Mouse (Mus musculus): ENCODE measurements around the gene Lhfp.
A peak's percentile ranks its signal among the peaks of the same experiment; 100 is the strongest.

Lhfp gene

DNA sequence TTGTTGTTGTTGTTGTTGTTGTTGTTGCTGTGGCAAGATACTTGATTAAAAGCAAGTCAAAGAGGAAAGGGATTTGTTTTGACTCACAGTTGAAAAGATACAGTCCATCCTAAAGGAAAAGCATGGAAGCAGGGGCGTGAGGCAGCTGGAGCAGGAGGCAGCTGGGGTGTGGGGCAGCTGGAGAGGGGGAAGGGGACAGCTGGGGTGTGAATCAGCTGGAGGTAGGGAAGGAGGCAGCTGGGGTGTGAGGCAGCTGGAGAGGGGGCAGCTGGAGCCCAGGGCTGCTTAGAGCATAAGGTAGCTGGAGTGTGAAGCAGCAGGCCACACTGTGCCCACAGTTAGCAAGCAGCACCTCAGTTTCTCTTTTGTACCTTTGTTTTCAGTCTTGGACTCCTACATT is 110.3 kb downstream of the Lhfp start:
- DNase-seq (ENCODE audit: low spot score in 2 of 2): no peak

GRCm38 (mm10) chr3:53161963-53162362 is 120.6 kb downstream of the Lhfp start:
- DNase-seq (ENCODE audit: low spot score in 2 of 2): no peak

DNA sequence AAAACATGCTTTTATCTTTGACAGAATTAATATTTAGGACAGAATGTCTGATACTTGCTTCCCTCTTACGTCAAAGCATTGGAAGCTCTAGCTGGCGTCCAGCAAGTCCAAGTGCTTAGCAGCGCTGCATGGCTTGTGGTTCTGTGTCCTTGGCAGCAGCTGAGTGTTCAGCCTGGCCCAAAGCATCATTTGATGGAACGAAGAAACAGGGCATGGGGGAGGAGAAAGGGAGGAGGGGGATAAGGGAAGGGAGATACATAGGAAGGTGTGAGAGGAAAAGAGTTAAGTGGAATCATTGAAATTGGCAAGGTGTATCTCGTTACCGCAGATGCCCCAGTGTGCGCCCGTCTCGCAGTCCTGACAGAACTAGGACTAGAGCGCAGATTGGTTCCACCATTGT is 124.0 kb downstream of the Lhfp start:
- DNase-seq (ENCODE audit: low spot score in 2 of 2): peak in 1 of 2 experiments; percentile 22

DNA sequence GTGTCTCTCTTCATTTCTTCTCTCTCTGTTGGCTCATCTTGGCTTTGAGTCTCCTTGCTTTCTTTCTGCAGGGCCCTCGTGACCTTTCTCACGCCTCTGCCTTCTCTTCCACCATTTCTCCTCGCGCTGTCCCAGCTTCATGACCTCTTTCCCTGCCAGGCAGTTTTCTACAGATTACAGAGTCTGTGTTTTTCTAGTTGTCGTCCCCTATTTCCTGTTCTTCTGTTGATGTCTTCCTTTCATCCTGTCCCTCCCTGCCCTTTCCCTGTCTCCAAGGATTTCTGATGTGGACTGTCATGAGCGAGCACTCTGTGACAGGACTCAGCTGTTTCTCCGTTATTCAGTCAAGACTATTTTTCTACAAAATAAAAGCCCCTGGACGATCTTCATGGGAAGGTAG is 124.7 kb downstream of the Lhfp start:
- no peak for DNase-seq (ENCODE audit: low spot score in 2 of 2)

GRCm38 (mm10) chr3:53169486-53169885 is 128.2 kb downstream of the Lhfp start:
- DNase-seq (ENCODE audit: low spot score in 2 of 2): no peak

GRCm38 (mm10) chr3:53173310-53174063 is 132.2 kb downstream of the Lhfp start:
- no peak for DNase-seq (ENCODE audit: low spot score in 2 of 2)

DNA sequence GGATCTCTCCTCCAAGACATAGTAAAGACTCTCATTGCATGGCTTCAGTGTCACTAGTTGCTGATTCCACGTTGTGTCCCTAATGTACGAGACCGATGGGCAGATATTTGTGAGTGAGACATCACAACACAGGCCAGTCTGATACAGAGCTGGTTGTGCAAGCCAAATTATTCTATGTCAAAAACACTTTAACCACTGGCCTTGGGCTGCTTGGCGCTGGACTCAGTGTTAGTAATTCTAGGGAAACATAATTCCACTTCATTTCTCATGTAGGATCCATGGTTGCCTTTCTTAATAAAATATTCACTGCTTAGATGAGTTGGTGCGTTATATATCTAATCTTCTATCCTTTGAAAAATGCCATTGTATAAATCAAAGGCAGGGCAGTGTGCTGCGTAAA is 138.6 kb downstream of the Lhfp start:
- no peak for DNase-seq (ENCODE audit: low spot score in 2 of 2)

- no peak for DNase-seq (ENCODE audit: low spot score in 2 of 2)
Measured at GRCm38 (mm10) chr3:53185439-53185838, 144.1 kb downstream of the Lhfp start.

DNA sequence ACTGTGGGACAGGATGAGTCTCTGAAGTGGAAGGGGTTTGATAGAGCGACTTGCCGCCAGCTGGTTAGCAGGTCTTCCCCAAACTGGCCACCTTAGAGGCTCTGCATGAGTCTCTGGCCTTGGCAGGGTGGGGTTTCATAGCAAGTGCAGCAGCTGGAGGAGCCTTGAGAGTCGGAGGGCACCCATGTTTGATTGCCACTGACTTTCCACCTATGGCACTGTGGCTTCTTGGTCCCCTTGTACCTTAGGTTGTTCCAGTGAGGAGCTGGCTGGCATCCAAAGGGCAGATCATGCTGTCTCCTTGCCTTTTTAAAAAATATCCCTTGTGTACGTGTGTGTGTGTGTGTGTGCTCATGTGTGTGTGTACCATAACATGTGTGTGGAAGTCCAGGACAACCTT is 152.1 kb downstream of the Lhfp start:
- no peak for DNase-seq (ENCODE audit: low spot score in 2 of 2)

- no peak for DNase-seq (ENCODE audit: low spot score in 2 of 2)
Measured at GRCm38 (mm10) chr3:53195666-53196107, 154.4 kb downstream of the Lhfp start.

GRCm38 (mm10) chr3:53200175-53200574 is 158.8 kb downstream of the Lhfp start:
- no peak for DNase-seq (ENCODE audit: low spot score in 2 of 2)

GRCm38 (mm10) chr3:53200853-53201252 is 159.5 kb downstream of the Lhfp start:
- no peak for DNase-seq (ENCODE audit: low spot score in 2 of 2)

- no peak for DNase-seq (ENCODE audit: low spot score in 2 of 2)
Measured at GRCm38 (mm10) chr3:53201670-53202069, 160.3 kb downstream of the Lhfp start.

DNA sequence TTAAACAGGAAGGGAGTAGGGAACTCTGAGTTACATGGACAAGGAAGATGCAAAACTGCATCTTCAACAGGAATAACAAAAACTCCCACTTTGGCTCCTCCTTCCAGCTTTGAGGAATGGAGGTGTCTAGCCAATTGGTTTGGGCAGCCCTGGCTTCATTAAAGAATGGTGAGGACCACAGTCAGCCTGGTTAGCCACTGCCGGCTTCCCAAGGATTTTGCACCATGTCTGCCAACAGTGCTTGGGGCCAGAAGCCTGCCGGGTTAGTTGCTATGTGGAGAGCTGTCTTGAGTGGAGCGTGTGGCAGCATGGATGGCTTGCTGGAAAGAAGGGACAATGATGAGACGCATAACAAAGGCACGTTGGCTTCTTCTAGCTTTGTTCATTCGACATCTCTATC is 160.9 kb downstream of the Lhfp start:
- no peak for DNase-seq (ENCODE audit: low spot score in 2 of 2)

GRCm38 (mm10) chr3:53202698-53203097 is 161.4 kb downstream of the Lhfp start:
- DNase-seq (ENCODE audit: low spot score in 2 of 2): no peak

DNA sequence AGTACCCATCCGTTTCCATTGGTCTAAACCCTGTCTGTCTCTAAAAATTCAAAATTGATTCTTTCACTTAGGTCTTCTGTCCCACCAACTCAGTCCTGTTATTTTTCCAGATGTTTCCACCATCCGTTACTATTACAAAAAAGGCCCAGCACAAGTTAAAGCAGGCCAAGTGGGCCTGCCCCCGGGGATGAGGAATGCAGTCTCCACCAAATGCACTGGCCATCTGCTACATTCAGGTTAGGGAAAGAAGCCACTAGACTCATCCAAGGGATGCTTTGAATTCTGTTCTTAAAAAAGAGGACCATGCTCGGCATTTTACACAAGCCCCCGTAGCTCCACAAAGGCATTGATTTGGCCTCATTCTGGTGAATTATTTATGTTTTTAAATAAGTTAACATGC is 162.3 kb downstream of the Lhfp start:
- no peak for DNase-seq (ENCODE audit: low spot score in 2 of 2)

DNA sequence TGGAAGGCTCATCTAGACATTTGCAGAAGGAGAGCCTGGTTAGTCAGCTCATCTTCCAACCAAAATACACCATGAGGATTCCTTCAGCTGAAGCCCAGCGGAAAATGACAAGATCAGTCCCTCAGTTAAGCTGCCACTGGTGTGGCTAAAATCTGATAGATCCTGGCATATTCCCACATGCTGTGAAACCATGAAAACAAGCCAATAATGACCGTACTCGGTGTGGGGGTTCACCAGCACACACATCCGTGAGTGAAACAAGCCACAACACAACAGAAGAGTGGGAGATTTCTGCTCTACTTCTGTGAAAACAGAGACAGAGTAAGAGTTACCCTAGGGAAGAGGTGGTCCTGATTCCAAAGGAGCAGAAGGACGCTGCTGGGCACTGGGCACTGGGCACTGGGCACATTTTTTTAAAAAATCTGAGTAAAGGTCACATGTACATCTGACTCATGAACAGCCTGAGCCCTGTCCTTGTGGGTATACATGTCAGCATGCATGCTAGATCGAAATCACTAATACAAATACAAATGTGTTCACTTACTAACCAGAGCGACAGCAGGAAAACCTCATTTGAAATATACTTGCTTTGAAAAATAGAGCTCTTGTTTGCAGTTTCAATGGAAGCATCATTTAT is 163.1 kb downstream of the Lhfp start:
- DNase-seq (ENCODE audit: low spot score in 2 of 2): no peak

DNA sequence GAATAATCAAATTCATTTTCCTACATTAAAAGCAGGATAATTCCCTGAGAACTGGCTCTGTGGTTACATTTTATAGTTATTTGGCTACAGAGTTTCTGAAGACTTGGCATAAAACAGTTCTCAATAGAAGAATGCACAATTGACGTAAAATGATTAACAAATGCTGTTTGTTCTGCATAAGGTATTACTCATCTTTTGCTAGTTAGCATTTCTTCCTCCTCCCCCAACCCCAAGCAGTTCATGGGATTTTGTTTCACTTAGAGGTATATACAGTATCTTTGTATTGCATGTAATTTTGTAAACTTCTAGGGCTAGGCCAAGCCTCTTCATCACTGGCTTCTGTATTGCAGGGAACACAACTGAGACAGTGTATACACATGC is 163.6 kb downstream of the Lhfp start:
- DNase-seq (ENCODE audit: low spot score in 2 of 2): no peak

DNA sequence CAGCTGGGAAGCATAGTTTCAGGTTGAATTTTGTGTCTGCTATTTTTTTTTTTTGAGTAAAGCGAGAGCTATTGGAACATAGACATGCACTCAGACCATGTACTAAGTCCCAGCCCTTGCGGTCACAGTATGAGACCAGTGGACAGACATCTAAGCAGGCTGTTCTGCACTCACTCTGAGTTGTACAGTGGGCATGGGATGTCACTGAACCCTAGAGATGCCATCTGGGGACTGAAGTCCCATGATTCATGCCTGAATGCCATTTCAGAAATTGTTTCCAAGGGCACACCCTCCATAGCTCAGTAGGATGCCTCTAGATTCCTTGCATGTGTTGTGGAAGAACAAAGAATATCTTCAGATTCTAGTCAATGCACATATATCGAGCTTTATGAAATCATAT is 164.4 kb downstream of the Lhfp start:
- DNase-seq (ENCODE audit: low spot score in 2 of 2): no peak

DNA sequence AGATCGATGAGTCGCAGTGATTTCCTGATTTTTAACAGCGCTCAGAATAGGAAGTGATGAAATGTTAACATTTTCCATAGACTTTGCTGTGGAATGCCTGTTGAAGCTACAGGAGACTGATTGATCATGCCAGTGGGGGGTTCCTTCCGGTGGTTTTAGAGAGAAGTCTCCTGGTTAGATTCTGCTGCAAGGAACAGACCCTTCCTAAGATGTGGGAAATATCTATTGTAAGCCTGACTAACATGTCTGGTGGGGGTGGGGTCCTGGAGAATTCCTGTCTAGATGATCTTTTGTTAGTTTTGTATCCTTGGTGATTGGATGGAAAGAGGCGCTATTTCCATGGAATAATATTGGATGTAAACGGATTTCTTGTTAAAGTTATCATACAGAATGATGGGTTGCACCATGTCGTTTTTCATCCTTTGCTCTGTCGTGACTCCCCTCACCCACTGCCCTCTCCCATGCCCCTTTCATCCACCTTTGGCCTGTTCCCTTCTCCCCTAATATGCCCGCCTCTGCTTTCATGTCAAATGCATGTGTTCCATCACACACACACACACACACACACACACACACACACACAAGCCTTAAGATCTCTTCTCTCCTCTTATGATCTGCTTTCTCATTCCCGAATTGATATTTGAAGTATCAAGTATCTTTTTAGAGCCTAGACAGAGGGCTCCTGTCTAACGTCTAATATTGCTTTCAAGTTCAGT is 165.3 kb downstream of the Lhfp start:
- no peak for DNase-seq (ENCODE audit: low spot score in 2 of 2)

- no peak for DNase-seq (ENCODE audit: low spot score in 2 of 2)
Measured at GRCm38 (mm10) chr3:53207225-53207528, 165.8 kb downstream of the Lhfp start.

- no peak for DNase-seq (ENCODE audit: low spot score in 2 of 2)
Measured at GRCm38 (mm10) chr3:53210691-53211526, 169.6 kb downstream of the Lhfp start.
